Mouse (Mus musculus): ENCODE measurements around the gene Scrt2. TPM values are rescaled to one million over a fixed set of nuclear protein-coding genes. Genes with fewer than 3 reads are reported as not detected.
A peak's percentile ranks its signal among the peaks of the same experiment; 100 is the strongest.

Scrt2 gene
- polyA plus RNA-seq, 1 experiment from 2014 or later = not detected

DNA sequence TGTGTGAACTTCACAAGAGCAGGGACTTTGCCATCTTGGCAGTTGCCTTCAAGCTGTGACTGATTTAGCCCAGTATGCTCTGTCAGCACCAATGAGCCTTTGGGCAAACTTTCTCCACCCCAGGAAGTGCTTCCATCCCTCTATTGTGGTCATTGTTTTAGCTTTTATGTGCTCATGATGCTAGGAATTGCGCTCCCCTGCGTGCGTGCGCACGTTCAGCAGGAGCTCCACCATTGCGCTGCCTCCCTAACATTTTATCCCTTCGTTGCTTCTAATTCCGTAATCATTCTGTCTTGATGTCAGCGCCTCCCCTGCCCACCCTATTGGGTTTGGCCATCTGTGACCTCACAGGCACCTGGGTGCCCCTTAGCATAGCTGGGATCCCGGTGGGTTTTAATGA is 25.3 kb downstream of the Scrt2 start:
- ATAC-seq (ENCODE audit: low FRiP score, low TSS enrichment) = no peak
- H3K27me3 ChIP-seq (ENCODE audit: control insufficient read depth, insufficient read depth, low read length) = no peaks in the 10 kb centered on the region
- no peaks in the 10 kb centered on the region for H3K36me3 ChIP-seq (ENCODE audit: control insufficient read depth, insufficient read depth, low read length)
- no peak overlapping the region for H3K27ac ChIP-seq (replicated peaks)
- TF ChIP-seq EP300 (optimal IDR thresholded peaks at IDR 0.05) (no peak), CTCF (IDR thresholded peaks at IDR 0.05; ENCODE audit: low read depth) (no peak)
- H3K9ac ChIP-seq (ENCODE audit: low read length) = no peak overlapping the region
- H3K4me1 ChIP-seq (replicated peaks; ENCODE audit: control insufficient read depth, insufficient read depth) = 0 out of 2 replicates have a peak, but pooled peaks cover 2% of the 10 kb centered on the region
- 94% methylated on average over 10 of the region's 10 CpGs for WGBS
- no peak for DNase-seq (ENCODE audit: low spot score)
- H3K4me3 ChIP-seq (ENCODE audit: low read depth, low read length) = no peak overlapping the region
- no peaks in the 10 kb centered on the region for H3K9me3 ChIP-seq (ENCODE audit: control insufficient read depth, low read length)
- no peak overlapping the region; the same call in 1 of the 2 replicates for H3K4me2 ChIP-seq (replicated peaks; ENCODE audit: low read depth)

DNA sequence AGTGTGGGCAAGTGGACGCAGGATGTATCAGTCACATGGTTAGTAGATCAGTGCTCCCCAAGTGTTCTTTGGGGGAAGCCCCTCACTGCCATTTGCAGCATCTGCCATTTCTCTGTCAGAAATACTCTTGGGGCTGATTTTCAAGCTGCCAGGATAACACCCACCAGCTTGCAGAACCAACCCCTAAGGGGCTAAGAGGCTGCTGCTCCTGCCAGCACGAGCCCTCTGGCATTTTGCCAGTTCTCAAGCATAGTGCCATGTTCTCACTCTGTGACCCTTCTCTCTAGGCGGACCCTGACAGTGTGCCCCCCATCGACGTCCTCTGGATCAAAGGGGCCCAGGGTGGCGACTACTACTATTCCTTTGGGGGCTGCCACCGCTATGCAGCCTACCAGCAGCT is 27.4 kb downstream of the Scrt2 start:
- H3K36me3 ChIP-seq (ENCODE audit: control insufficient read depth, insufficient read depth, low read length) = no peaks in the 10 kb centered on the region
- no peak for TF ChIP-seq CTCF (IDR thresholded peaks at IDR 0.05; ENCODE audit: low read depth)
- TF ChIP-seq EP300 (optimal IDR thresholded peaks at IDR 0.05) = no peak
- no peak overlapping the region for H3K27ac ChIP-seq (replicated peaks)
- 73% methylated on average over 7 of the region's 7 CpGs for WGBS
- no peak overlapping the region for H3K4me2 ChIP-seq (replicated peaks; ENCODE audit: low read depth)
- H3K4me3 ChIP-seq (ENCODE audit: low read depth, low read length) = no peak overlapping the region
- DNase-seq (ENCODE audit: low spot score) = no peak
- no peaks in the 10 kb centered on the region for H3K9me3 ChIP-seq (ENCODE audit: control insufficient read depth, low read length)
- no peaks in the 10 kb centered on the region for H3K27me3 ChIP-seq (ENCODE audit: control insufficient read depth, insufficient read depth, low read length)
- H3K9ac ChIP-seq (ENCODE audit: low read length) = no peak overlapping the region
- H3K4me1 ChIP-seq (replicated peaks; ENCODE audit: control insufficient read depth, insufficient read depth) = 0 out of 2 replicates have a peak, but pooled peaks cover 2% of the 10 kb centered on the region
- ATAC-seq (ENCODE audit: low FRiP score, low TSS enrichment) = no peak

DNA sequence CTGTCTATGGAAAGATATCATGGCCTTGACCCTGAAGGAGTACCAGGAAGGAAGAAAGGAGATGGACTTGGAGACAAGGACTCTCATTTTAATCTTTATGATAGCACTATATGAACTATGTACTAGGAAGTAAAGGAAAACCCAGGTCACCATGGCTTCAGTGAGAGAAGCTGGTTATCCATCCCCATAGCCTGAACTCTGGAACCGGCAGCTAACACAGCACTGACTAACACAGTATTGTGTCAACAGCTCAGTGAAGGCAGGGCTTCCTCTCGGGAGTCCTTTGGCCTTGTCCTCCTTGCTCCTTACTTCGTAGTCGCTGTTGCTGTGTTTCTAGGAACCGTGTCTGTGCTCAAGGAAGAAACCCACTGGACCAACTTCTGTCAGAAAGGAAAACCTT is 28.1 kb downstream of the Scrt2 start:
- Histone ChIP-seq H3K36me3 (ENCODE audit: control insufficient read depth, insufficient read depth, low read length) (no peaks in the 10 kb centered on the region), H3K4me1 (replicated peaks; ENCODE audit: control insufficient read depth, insufficient read depth) (0 out of 2 replicates have a peak, but pooled peaks cover 2% of the 10 kb centered on the region), H3K4me3 (ENCODE audit: low read depth, low read length) (no peak overlapping the region), H3K9ac (ENCODE audit: low read length) (no peak overlapping the region), H3K9me3 (ENCODE audit: control insufficient read depth, low read length) (no peaks in the 10 kb centered on the region), H3K27me3 (ENCODE audit: control insufficient read depth, insufficient read depth, low read length) (no peaks in the 10 kb centered on the region), H3K4me2 (replicated peaks; ENCODE audit: low read depth) (no peak overlapping the region), H3K27ac (replicated peaks) (no peak overlapping the region)
- 0 out of 2 replicates have a peak, but pooled peaks have one; percentile 19 for ATAC-seq (ENCODE audit: low FRiP score, low TSS enrichment)
- DNase-seq (ENCODE audit: low spot score) = no peak
- no peak for TF ChIP-seq CTCF (IDR thresholded peaks at IDR 0.05; ENCODE audit: low read depth)
- no peak for TF ChIP-seq EP300 (optimal IDR thresholded peaks at IDR 0.05)
- WGBS = 75% methylated on average over 5 of the region's 5 CpGs

DNA sequence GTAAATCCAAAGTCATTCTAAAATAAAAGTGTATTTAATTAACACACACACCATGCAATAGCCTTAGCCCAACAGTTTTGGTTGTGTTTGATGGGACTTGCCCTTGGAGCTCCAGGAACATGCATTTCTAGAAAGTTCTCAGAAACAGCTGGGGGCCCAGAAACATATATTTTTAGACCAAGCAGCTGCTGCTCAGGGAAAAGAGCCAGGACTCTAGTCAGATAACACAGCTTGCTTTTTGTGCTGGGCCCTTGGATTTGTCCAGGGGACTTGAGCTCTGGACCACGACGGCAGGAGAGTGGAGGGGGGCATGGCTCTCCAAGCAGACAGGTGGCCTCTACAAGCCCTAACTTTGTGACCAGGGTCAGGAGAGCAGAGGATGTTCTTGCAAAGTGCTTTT is 30.0 kb downstream of the Scrt2 start:
- Histone ChIP-seq H3K36me3 (ENCODE audit: control insufficient read depth, insufficient read depth, low read length) (no peaks in the 10 kb centered on the region), H3K4me1 (replicated peaks; ENCODE audit: control insufficient read depth, insufficient read depth) (no peaks in the 10 kb centered on the region), H3K4me2 (replicated peaks; ENCODE audit: low read depth) (no peak overlapping the region), H3K27ac (replicated peaks) (no peak overlapping the region), H3K9me3 (ENCODE audit: control insufficient read depth, low read length) (no peaks in the 10 kb centered on the region), H3K9ac (ENCODE audit: low read length) (no peak overlapping the region), H3K4me3 (ENCODE audit: low read depth, low read length) (no peak overlapping the region), H3K27me3 (ENCODE audit: control insufficient read depth, insufficient read depth, low read length) (no peaks in the 10 kb centered on the region)
- TF ChIP-seq CTCF (IDR thresholded peaks at IDR 0.05; ENCODE audit: low read depth) (no peak), EP300 (optimal IDR thresholded peaks at IDR 0.05) (no peak)
- DNase-seq (ENCODE audit: low spot score) (no peak), ATAC-seq (ENCODE audit: low FRiP score, low TSS enrichment) (no peak)
- 60% methylated on average over 2 of the region's 2 CpGs for WGBS

DNA sequence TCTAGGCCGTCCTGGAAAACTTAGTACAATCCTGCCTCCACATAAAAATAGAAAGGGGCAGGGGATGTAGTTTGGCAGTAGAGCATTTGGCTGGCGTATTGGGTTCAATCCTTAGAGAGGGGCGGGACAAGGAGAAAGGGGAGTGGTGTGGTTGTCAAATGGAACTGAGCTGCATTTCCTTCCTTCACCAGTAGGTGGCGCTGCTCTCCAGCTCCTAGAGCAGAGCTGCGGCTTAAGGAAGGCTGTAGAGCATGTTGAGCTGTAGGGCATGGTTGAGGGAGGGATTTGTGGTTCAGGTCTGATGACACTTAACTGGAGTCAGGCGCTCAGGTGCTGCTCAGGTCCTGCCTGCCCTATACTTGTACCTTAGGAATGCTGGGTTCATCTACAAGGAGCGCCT is 30.6 kb downstream of the Scrt2 start:
- DNase-seq (ENCODE audit: low spot score) (peak; percentile 92), ATAC-seq (ENCODE audit: low FRiP score, low TSS enrichment) (peak; percentile 68)
- H3K9me3 ChIP-seq (ENCODE audit: control insufficient read depth, low read length) = no peaks in the 10 kb centered on the region
- no peaks in the 10 kb centered on the region for H3K4me1 ChIP-seq (replicated peaks; ENCODE audit: control insufficient read depth, insufficient read depth)
- no peaks in the 10 kb centered on the region for H3K36me3 ChIP-seq (ENCODE audit: control insufficient read depth, insufficient read depth, low read length)
- no peak overlapping the region for H3K9ac ChIP-seq (ENCODE audit: low read length)
- no peak overlapping the region for H3K4me3 ChIP-seq (ENCODE audit: low read depth, low read length)
- no peak overlapping the region for H3K4me2 ChIP-seq (replicated peaks; ENCODE audit: low read depth)
- peak; percentile 100 for TF ChIP-seq CTCF (IDR thresholded peaks at IDR 0.05; ENCODE audit: low read depth)
- no peak for TF ChIP-seq EP300 (optimal IDR thresholded peaks at IDR 0.05)
- 8% methylated on average over 7 of the region's 7 CpGs for WGBS
- H3K27me3 ChIP-seq (ENCODE audit: control insufficient read depth, insufficient read depth, low read length) = no peaks in the 10 kb centered on the region
- H3K27ac ChIP-seq (replicated peaks) = no peak overlapping the region

DNA sequence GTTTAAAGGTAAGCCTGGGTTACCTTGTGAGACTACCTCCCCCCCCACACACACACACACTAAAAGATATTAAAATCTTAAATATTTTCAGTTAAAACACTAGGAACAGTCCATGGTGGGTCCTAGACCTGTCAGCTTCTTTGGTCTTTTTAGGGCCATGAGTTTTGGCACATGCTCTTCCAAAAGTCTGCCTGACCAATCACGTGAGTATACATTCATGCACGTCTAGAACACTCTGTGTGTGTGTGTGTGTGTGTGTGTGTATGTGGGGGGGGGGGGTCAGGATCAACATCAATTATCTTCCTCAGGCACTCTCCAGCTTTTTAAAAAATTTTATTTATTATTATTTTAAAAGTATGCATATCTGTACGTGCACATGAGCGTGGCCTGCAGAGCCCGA is 31.2 kb downstream of the Scrt2 start:
- H3K27me3 ChIP-seq (ENCODE audit: control insufficient read depth, insufficient read depth, low read length) = no peaks in the 10 kb centered on the region
- no peak for DNase-seq (ENCODE audit: low spot score)
- ATAC-seq (ENCODE audit: low FRiP score, low TSS enrichment) = no peak
- TF ChIP-seq CTCF (IDR thresholded peaks at IDR 0.05; ENCODE audit: low read depth) (no peak), EP300 (optimal IDR thresholded peaks at IDR 0.05) (no peak)
- 84% methylated on average over 5 of the region's 5 CpGs for WGBS
- H3K9me3 ChIP-seq (ENCODE audit: control insufficient read depth, low read length) = no peaks in the 10 kb centered on the region
- H3K27ac ChIP-seq (replicated peaks) = no peak overlapping the region
- H3K4me2 ChIP-seq (replicated peaks; ENCODE audit: low read depth) = no peak overlapping the region
- no peak overlapping the region for H3K4me3 ChIP-seq (ENCODE audit: low read depth, low read length)
- H3K9ac ChIP-seq (ENCODE audit: low read length) = no peak overlapping the region
- no peaks in the 10 kb centered on the region for H3K4me1 ChIP-seq (replicated peaks; ENCODE audit: control insufficient read depth, insufficient read depth)
- H3K36me3 ChIP-seq (ENCODE audit: control insufficient read depth, insufficient read depth, low read length) = no peaks in the 10 kb centered on the region
